In the genomic region with DNA sequence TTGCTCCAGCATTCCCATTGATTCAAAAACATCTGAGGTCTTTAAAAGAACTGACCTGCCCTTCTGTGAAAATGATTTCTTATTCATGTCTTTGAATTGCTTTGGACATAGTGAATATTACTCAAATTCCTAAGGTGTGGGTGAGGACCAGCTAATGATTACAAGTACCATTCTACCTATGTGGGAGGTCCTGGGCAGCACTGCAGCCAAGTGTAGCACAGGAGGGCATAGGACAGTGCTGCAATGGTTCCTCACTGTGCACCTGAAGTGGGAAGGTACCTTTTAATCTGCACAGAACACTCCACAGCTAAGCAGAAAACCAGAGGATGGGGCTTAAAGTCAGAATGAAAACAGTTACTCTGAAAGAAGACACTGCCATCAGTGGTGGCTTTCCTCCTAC, we compare ENCODE assay signal across 19 mouse cellular contexts.
DNase-seq lines count a peak whose midpoint lies in the region; ATAC-seq lines count a peak whose summit lies in the region.
"Had no signal": no experiment of that assay in that cellular context is flagged by ENCODE, and none has a peak within 500 bp of the region (broad histone marks: within the 10 kb centered on the region; RNA-seq: fewer than 3 reads in every experiment).

No protein-coding gene starts in this region.

- H3K4me1 ChIP-seq in lung, embryonic 15.5 days = no peaks in the 10 kb centered on the region
- peaks cover 12% of the 10 kb centered on the region for H3K4me1 ChIP-seq in kidney, embryonic 15.5 days
- H3K4me1 ChIP-seq in midbrain, embryonic 16.5 days (ENCODE audit: control insufficient read depth, insufficient read depth, low read length) = peaks cover 2% of the 10 kb centered on the region; the same call in 1 of the 2 replicates
- H3K4me1 ChIP-seq in embryonic facial prominence, embryonic 10.5 days = no peaks in the 10 kb centered on the region
- H3K4me1 ChIP-seq: embryonic facial prominence, embryonic 12.5 days; heart, embryonic 15.5 days had no signal

- H3K36me3 ChIP-seq in lung, embryonic 15.5 days = no peaks in the 10 kb centered on the region
- H3K36me3 ChIP-seq in kidney, embryonic 15.5 days = no peaks in the 10 kb centered on the region
- no peaks in the 10 kb centered on the region for H3K36me3 ChIP-seq in midbrain, embryonic 16.5 days (ENCODE audit: control insufficient read depth, insufficient read depth, low read length)
- no peaks in the 10 kb centered on the region for H3K36me3 ChIP-seq in embryonic facial prominence, embryonic 10.5 days (replicated peaks)
- H3K36me3 ChIP-seq: embryonic facial prominence, embryonic 12.5 days; forebrain, embryonic 15.5 days; heart, embryonic 15.5 days had no signal

- H3K27ac ChIP-seq in lung, embryonic 15.5 days = no peak overlapping the region
- H3K27ac ChIP-seq in kidney, embryonic 15.5 days = no peak overlapping the region
- no peak overlapping the region for H3K27ac ChIP-seq in midbrain, embryonic 16.5 days (ENCODE audit: low read length)
- no peak overlapping the region for H3K27ac ChIP-seq in embryonic facial prominence, embryonic 10.5 days (replicated peaks)
- H3K27ac ChIP-seq: embryonic facial prominence, embryonic 12.5 days; forebrain, embryonic 15.5 days; heart, adult 2 months; heart, embryonic 15.5 days; hindbrain, embryonic 14.5 days had no signal

- no peak for DNase-seq in lung, postnatal 25 days (ENCODE audit: low spot score)
- peak; percentile 39 for DNase-seq in kidney, postnatal 14 days
- DNase-seq in embryonic facial prominence, embryonic 10.5 days (ENCODE audit: low spot score) = no peak
- DNase-seq: adrenal gland, adult 8-10 months; adrenal gland, postnatal 36 days; cerebellum, adult 11 months; cerebellum, adult 8-10 months; cerebellum, postnatal 14 days; embryo, embryonic 11 days; heart, adult 2 months; heart, postnatal 14 days had no signal

- H3K4me3 ChIP-seq in lung, embryonic 15.5 days = no peak overlapping the region
- H3K4me3 ChIP-seq in kidney, embryonic 15.5 days (replicated peaks) = no peak overlapping the region
- H3K4me3 ChIP-seq in midbrain, embryonic 16.5 days (ENCODE audit: low read depth, low read length) = no peak overlapping the region
- no peak overlapping the region for H3K4me3 ChIP-seq in embryonic facial prominence, embryonic 10.5 days
- H3K4me3 ChIP-seq: embryonic facial prominence, embryonic 12.5 days; forebrain, embryonic 15.5 days; heart, adult 2 months; heart, embryonic 15.5 days had no signal

- peak; percentile 46; the same call in 1 of the 2 replicates for ATAC-seq in lung, embryonic 15.5 days (ENCODE audit: borderline replicate concordance, extremely low read depth, low FRiP score, low TSS enrichment)
- peak; percentile 87 for ATAC-seq in kidney, embryonic 15.5 days (replicated peaks; ENCODE audit: low FRiP score)
- ATAC-seq in midbrain, embryonic 16.5 days = no peak
- ATAC-seq: forebrain, embryonic 15.5 days had no signal

- H3K9me3 ChIP-seq in lung, embryonic 15.5 days = no peaks in the 10 kb centered on the region
- H3K9me3 ChIP-seq in kidney, embryonic 15.5 days (replicated peaks) = no peaks in the 10 kb centered on the region
- H3K9me3 ChIP-seq in midbrain, embryonic 16.5 days (replicated peaks; ENCODE audit: control insufficient read depth, low read length, poor library complexity, severe bottlenecking) = no peaks in the 10 kb centered on the region
- H3K9me3 ChIP-seq in embryonic facial prominence, embryonic 10.5 days = no peaks in the 10 kb centered on the region
- H3K9me3 ChIP-seq: embryonic facial prominence, embryonic 12.5 days; forebrain, embryonic 15.5 days; heart, embryonic 15.5 days had no signal

- H3K27me3 ChIP-seq in lung, embryonic 15.5 days = no peaks in the 10 kb centered on the region
- no peaks in the 10 kb centered on the region for H3K27me3 ChIP-seq in kidney, embryonic 15.5 days
- H3K27me3 ChIP-seq in midbrain, embryonic 16.5 days (ENCODE audit: control insufficient read depth, insufficient read depth, low read depth, low read length) = no peaks in the 10 kb centered on the region
- H3K27me3 ChIP-seq in embryonic facial prominence, embryonic 10.5 days (replicated peaks; ENCODE audit: low read depth, poor library complexity, severe bottlenecking) = no peaks in the 10 kb centered on the region
- H3K27me3 ChIP-seq: embryonic facial prominence, embryonic 12.5 days; forebrain, embryonic 15.5 days; heart, embryonic 15.5 days had no signal

- H3K9ac ChIP-seq in lung, embryonic 15.5 days = no peak overlapping the region
- H3K9ac ChIP-seq in kidney, embryonic 15.5 days = no peak overlapping the region
- no peak overlapping the region for H3K9ac ChIP-seq in midbrain, embryonic 16.5 days (ENCODE audit: low read depth, low read length)
- H3K9ac ChIP-seq: embryonic facial prominence, embryonic 12.5 days; forebrain, embryonic 15.5 days; heart, embryonic 15.5 days; hindbrain, embryonic 14.5 days had no signal

- no peak overlapping the region for H3K4me2 ChIP-seq in lung, embryonic 15.5 days
- no peak overlapping the region for H3K4me2 ChIP-seq in kidney, embryonic 15.5 days
- no peak overlapping the region for H3K4me2 ChIP-seq in midbrain, embryonic 16.5 days (ENCODE audit: low read length)
- H3K4me2 ChIP-seq: embryonic facial prominence, embryonic 12.5 days; forebrain, embryonic 15.5 days; heart, embryonic 11.5 days; heart, embryonic 15.5 days; hindbrain, embryonic 14.5 days had no signal
